Mouse (Mus musculus): ENCODE results near the gene Notch2. TPM values are rescaled to one million over a fixed set of nuclear protein-coding genes. Genes with fewer than 3 reads are reported as not detected.
"Not testable (repeated sequence)": the region's sequence is repeated elsewhere in the genome, so short reads cannot be mapped to it uniquely, and the experiment has no call there.

Gene Notch2
- polyA plus RNA-seq, 1 experiment from 2014 or later, result 21.2 TPM

DNA sequence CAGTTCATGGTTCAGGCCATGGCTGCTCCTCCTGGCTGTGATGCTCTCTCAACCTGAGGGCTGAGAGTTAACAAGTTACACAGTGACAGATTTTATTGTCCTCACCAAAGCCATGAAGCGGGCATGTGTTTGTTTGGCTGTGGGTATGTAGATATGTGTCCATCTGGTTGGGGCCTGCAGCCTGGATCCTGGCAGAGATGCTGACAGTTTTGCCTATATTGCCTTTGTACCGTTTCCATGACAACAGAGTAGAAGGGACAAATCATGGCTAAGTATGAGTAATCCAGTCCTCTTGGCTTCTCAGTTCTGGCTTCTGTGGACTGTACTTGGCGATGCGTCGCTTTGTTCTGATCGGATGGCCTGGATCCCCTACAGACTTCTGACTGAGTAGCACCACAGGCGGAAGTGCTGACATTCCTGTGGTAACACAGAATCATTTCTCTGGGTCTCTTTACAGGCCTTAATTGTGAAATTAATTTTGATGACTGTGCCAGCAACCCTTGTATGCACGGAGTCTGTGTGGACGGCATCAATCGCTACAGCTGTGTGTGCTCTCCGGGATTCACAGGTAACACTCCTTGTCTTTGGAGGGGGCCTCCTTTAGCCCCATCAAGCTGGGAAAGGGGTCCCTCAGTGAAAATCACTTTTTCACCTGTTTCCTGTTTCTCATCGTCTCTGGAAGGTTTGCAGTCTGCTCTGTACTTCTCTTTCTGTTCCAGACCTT, 93.4 kb downstream of the Notch2 start:
- Histone ChIP-seq H3K27me3 (ENCODE audit: poor library complexity, severe bottlenecking) (0 out of 2 replicates have a peak, but pooled peaks cover 7% of the 10 kb centered on the region), H3K4me3 (no peak overlapping the region), H3K36me3 (replicated peaks) (peaks cover 92% of the 10 kb centered on the region), H3K4me1 (peaks cover 44% of the 10 kb centered on the region), H3K9me3 (peaks cover 12% of the 10 kb centered on the region), H3K27ac (peak overlapping the region; percentile 31; the same call in 1 of the 2 replicates)
- WGBS, result 85% methylated on average over 12 of the region's 12 CpGs
- no peak for DNase-seq (ENCODE audit: extremely low spot score, low spot score)

DNA sequence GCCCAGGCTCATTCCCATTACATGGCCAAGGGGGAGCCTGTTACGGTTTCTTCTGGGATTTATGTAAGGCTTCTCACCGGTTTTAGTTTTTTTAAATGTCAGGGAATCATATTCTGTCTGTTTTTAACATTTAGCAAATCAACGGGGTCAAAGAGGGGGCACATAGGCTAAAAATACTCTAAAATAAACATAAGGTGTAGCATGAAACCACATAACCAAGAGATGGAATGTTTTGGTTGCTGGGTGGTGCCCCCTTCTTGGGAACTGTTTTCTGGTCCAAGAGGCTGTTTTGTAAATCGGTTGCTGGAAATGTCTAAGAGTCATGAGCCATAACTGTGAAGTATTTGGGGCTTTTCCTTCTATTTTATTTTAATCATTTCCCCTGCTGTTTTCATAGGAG, 95.1 kb downstream of the Notch2 start:
- WGBS, result 87% methylated on average over 4 of the region's 4 CpGs
- Histone ChIP-seq H3K27me3 (ENCODE audit: poor library complexity, severe bottlenecking) (0 out of 2 replicates have a peak, but pooled peaks cover 7% of the 10 kb centered on the region), H3K9me3 (no peaks in the 10 kb centered on the region), H3K27ac (no peak overlapping the region), H3K4me3 (no peak overlapping the region), H3K4me1 (peaks cover 44% of the 10 kb centered on the region), H3K36me3 (replicated peaks) (peaks cover 92% of the 10 kb centered on the region)
- DNase-seq (ENCODE audit: extremely low spot score, low spot score), result no peak

DNA sequence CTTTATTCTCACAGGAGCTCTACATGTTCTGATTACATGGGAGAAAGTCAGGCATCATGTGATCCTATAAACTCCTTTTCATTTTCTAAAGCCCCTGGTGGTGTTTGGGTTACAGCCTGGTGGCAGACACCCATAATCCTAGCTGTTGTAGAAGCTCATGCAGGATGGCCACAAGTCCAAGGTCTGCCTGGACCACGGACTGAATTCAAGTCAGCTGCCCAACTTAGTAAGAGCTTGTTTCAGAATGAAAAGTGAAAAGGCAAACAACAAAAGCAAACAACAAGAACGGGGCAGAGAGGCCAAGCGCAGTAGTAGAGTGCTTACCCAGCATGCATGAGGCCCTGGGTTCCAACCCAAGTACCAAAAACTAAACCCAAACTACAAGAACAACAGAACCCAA, 95.5 kb downstream of the Notch2 start:
- H3K36me3 ChIP-seq (replicated peaks), result peaks cover 92% of the 10 kb centered on the region
- 91% methylated on average over 3 of the region's 3 CpGs for WGBS
- DNase-seq (ENCODE audit: extremely low spot score, low spot score), result no peak

DNA sequence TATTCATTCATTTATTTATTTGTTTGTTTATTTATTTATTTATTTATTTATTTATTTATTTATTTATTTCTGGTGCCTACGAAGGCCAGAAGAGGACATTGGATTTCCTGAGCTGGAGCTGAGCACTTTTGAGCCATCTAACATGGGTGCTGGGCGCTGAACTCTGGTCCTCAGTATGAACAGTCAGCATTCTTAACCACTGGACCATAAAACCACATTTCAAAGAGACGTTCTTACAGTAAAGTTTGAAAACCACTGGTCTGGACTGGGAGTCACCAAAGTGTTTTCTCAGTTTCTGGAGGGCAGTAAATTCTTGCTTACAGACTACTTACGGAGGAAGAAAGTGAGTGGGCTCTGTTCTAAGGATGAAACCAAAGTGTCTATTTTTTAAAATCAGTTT, 97.3 kb downstream of the Notch2 start:
- H3K4me3 ChIP-seq, result no peak overlapping the region
- H3K27me3 ChIP-seq (ENCODE audit: poor library complexity, severe bottlenecking), result no peaks in the 10 kb centered on the region
- peaks cover 24% of the 10 kb centered on the region for H3K4me1 ChIP-seq
- H3K36me3 ChIP-seq (replicated peaks), result peaks cover 92% of the 10 kb centered on the region
- no peak for DNase-seq (ENCODE audit: extremely low spot score, low spot score)
- 95% methylated on average over 4 of the region's 4 CpGs for WGBS
- H3K27ac ChIP-seq, result no peak overlapping the region
- H3K9me3 ChIP-seq, result no peaks in the 10 kb centered on the region

More for the DNA sequence above, 95.5 kb downstream of the Notch2 start:
- Histone ChIP-seq H3K9me3 (no peaks in the 10 kb centered on the region), H3K27ac (no peak overlapping the region), H3K4me3 (no peak overlapping the region), H3K27me3 (ENCODE audit: poor library complexity, severe bottlenecking) (0 out of 2 replicates have a peak, but pooled peaks cover 7% of the 10 kb centered on the region), H3K4me1 (peaks cover 41% of the 10 kb centered on the region)

DNA sequence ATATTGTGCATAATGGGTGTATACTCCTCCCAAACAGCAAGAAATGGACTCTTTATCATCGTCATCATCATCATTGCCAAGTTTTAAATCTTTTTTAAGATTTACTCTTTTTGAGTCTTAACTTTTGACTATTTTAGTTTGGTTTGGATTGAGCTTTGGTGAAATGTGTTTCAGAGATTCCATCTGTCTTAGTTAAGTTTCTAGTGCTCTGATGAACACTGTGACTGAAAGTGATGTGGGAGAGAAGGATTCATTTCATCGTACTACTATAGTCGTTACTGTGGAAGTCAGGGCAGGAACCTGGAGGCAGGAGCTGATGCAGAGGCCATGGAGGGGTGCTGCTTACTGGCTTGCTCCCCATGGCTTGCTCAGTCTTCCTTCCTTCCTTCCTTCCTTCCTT, 104.9 kb downstream of the Notch2 start:
- DNase-seq (ENCODE audit: extremely low spot score, low spot score), result no peak
- no peak overlapping the region for H3K27ac ChIP-seq
- no peak overlapping the region for H3K4me3 ChIP-seq
- peaks cover 8% of the 10 kb centered on the region for H3K4me1 ChIP-seq
- no peaks in the 10 kb centered on the region for H3K9me3 ChIP-seq
- peaks cover 93% of the 10 kb centered on the region for H3K36me3 ChIP-seq (replicated peaks)
- WGBS, result 96% methylated on average over 3 of the region's 3 CpGs
- no peaks in the 10 kb centered on the region for H3K27me3 ChIP-seq (ENCODE audit: poor library complexity, severe bottlenecking)

DNA sequence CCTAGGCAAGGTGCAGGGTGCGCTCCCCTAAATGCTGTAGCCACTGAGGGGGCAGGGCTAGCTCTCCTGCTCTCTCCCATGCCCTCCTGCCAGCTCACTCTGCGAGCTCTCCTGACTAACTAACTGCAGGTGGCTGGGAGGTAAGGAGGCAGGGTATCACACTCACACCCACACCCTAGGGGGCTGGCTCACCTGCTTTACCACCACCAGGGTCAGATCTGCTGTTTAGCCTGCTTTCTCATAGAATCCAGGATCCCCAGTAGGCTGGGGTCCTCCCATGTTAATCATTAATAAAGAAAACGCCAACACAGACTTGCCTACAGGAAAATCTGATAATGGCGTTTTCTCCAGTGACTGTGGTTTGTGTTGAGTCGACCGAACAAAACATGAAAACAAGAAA, 106.0 kb downstream of the Notch2 start:
- Histone ChIP-seq H3K27ac (no peak overlapping the region), H3K4me1 (peaks cover 8% of the 10 kb centered on the region), H3K9me3 (no peaks in the 10 kb centered on the region), H3K4me3 (no peak overlapping the region), H3K36me3 (replicated peaks) (peaks cover 93% of the 10 kb centered on the region), H3K27me3 (ENCODE audit: poor library complexity, severe bottlenecking) (no peaks in the 10 kb centered on the region)
- no peak for DNase-seq (ENCODE audit: extremely low spot score, low spot score)
- 91% methylated on average over 6 of the region's 6 CpGs for WGBS

DNA sequence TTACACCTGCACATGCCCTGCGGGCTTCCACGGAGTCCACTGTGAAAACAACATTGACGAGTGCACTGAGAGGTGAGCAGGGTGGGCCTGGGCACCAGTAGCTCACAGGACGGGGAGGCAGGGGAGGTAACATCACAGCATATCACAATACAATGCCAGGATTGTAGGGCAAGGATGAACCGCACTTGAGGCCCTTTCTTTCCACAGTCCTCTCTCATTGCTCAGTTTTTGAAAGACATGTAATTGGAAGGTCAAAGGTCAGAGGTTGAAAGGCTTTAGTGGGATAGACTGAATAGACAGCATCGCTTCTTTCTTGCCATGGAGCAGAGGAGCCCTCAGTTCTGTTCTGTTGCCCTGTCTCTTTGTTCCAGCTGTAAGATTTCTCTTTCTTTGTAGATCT, 107.6 kb downstream of the Notch2 start:
- 38% methylated on average over 6 of the region's 6 CpGs for WGBS
- no peak overlapping the region for H3K4me3 ChIP-seq
- peak overlapping the region; percentile 21; the same call in 1 of the 2 replicates for H3K27ac ChIP-seq
- DNase-seq (ENCODE audit: extremely low spot score, low spot score), result no peak
- peaks cover 94% of the 10 kb centered on the region for H3K36me3 ChIP-seq (replicated peaks)
- no peaks in the 10 kb centered on the region for H3K9me3 ChIP-seq
- H3K4me1 ChIP-seq, result peaks cover 8% of the 10 kb centered on the region
- no peaks in the 10 kb centered on the region for H3K27me3 ChIP-seq (ENCODE audit: poor library complexity, severe bottlenecking)

DNA sequence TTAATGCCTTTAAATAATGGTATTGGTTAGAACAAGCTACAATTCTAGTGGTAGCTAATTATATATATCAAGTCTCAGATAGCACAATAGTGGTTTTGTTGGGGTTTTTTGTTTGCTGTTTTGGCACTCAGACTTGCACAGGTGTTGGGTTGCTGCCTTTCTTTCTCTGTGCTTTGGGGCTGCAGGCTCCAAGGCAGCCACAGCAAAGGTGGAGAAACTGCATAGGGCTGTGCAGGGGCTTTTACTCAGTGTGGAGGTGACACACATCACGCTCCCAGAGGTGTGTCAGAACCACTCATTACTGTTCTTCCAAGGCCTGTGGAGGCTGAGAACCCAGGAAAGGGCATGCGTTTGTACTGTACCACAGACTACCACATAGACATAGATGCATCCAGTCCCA, 114.4 kb downstream of the Notch2 start:
- 94% methylated on average over 2 of the region's 2 CpGs for WGBS
- Histone ChIP-seq H3K4me1 (no peaks in the 10 kb centered on the region), H3K27me3 (ENCODE audit: poor library complexity, severe bottlenecking) (no peaks in the 10 kb centered on the region), H3K9me3 (no peaks in the 10 kb centered on the region), H3K27ac (no peak overlapping the region), H3K36me3 (replicated peaks) (peaks cover 96% of the 10 kb centered on the region), H3K4me3 (no peak overlapping the region)
- DNase-seq (ENCODE audit: extremely low spot score, low spot score), result no peak

DNA sequence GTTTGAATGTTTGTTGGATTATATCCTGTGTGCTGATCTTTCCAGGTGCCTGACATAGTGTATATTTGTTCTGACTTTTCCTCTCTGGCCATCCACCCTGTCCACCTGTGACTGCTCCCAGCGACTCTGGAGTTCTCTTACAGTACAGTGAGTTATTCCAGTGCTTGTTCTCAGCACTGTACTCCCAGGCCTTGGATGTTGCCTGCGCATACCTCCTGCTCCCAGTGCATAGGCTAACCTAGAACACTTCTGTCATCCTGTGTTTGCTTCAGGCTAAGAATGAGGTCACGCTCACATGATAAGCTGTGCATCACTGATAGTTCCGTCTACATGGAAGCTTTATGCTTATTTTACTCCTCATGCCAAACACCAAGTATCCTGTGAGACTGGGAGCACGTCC, 115.4 kb downstream of the Notch2 start:
- Histone ChIP-seq H3K4me3 (no peak overlapping the region), H3K27ac (no peak overlapping the region), H3K36me3 (replicated peaks) (peaks cover 96% of the 10 kb centered on the region), H3K4me1 (no peaks in the 10 kb centered on the region), H3K27me3 (ENCODE audit: poor library complexity, severe bottlenecking) (no peaks in the 10 kb centered on the region), H3K9me3 (no peaks in the 10 kb centered on the region)
- DNase-seq (ENCODE audit: extremely low spot score, low spot score), result no peak
- 90% methylated on average over 5 of the region's 5 CpGs for WGBS

DNA sequence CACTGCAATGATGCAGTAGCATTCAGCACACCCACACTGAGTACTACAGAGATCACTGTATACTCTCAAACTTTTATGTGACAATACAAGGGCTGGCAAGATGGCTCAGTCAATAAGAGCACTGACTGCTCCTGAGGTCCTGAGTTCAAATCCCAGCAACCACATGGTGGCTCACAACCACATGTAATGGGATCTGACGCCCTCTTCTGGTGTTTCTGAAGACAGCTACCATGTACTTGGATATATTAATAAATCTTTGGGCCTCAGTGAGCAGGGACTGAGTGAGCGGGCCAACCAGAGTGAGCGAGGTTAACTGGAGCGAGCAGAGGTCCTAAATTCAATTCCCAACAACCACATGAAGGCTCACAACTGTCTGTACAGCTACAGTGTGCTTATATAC, 118.8 kb downstream of the Notch2 start:
- H3K9me3 ChIP-seq; H3K4me1 ChIP-seq; DNase-seq (ENCODE audit: extremely low spot score, low spot score); H3K27me3 ChIP-seq (ENCODE audit: poor library complexity, severe bottlenecking); H3K4me3 ChIP-seq; H3K27ac ChIP-seq: not testable (repeated sequence)
- H3K36me3 ChIP-seq (replicated peaks), result peaks cover 93% of the 10 kb centered on the region
- 93% methylated on average over 4 of the region's 4 CpGs for WGBS

DNA sequence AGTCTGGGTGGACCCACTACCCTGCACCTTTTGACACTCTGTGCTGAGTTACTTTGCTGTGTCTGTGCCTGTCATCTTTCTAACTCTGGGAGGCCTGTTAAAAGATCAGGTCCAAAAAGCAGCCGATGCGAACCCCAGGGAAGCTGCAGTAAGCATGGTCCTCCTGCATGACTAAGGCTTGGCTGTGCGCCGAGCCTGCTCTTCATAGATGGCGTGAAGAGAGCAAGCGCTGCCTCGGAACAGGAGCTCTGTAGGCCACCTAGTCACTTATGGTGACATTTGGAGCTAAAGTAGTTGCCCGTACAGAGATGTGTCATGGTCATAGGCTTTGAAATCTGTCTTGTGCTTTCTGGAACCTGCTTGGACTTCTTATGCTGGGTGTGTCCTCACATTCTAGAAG, 119.3 kb downstream of the Notch2 start:
- 94% methylated on average over 8 of the region's 8 CpGs for WGBS
- no peaks in the 10 kb centered on the region for H3K27me3 ChIP-seq (ENCODE audit: poor library complexity, severe bottlenecking)
- H3K4me1 ChIP-seq, result no peaks in the 10 kb centered on the region
- H3K27ac ChIP-seq, result no peak overlapping the region
- H3K36me3 ChIP-seq (replicated peaks), result peaks cover 93% of the 10 kb centered on the region
- no peak overlapping the region for H3K4me3 ChIP-seq
- H3K9me3 ChIP-seq, result no peaks in the 10 kb centered on the region
- DNase-seq (ENCODE audit: extremely low spot score, low spot score), result no peak

DNA sequence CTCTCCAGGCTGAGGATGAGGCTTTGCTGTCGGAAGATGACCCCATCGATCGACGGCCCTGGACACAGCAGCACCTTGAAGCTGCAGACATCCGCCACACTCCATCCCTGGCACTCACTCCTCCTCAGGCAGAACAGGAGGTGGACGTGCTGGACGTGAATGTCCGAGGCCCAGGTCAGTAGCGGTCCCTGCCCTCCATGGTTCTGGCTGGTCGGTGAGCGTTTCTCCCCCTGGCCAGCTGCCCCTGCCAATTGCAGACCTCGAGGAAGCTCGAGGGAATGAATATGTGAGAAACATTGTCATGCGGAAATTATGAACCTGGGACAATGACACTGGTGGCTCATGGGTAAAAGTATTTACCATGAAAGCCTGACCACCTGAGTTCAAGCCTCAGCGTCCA, 128.1 kb downstream of the Notch2 start:
- no peaks in the 10 kb centered on the region for H3K4me1 ChIP-seq
- no peak overlapping the region for H3K27ac ChIP-seq
- H3K36me3 ChIP-seq (replicated peaks), result peaks cover 100% of the 10 kb centered on the region
- no peak overlapping the region for H3K4me3 ChIP-seq
- H3K9me3 ChIP-seq, result no peaks in the 10 kb centered on the region
- WGBS, result 93% methylated on average over 15 of the region's 15 CpGs
- DNase-seq (ENCODE audit: extremely low spot score, low spot score), result no peak
- H3K27me3 ChIP-seq (ENCODE audit: poor library complexity, severe bottlenecking), result no peaks in the 10 kb centered on the region

DNA sequence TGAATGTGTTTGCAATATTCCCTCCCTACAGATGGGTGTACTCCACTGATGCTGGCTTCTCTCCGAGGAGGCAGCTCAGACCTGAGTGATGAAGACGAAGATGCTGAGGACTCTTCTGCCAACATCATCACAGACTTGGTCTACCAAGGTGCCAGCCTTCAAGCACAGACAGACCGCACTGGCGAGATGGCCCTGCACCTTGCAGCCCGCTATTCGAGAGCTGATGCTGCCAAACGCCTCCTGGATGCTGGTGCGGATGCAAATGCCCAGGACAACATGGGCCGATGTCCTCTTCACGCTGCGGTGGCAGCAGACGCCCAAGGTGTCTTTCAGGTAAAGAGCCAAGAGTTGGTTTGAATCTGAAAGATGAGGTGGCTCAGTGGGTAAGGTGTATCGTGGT, 129.5 kb downstream of the Notch2 start:
- H3K9me3 ChIP-seq, result no peaks in the 10 kb centered on the region
- H3K27me3 ChIP-seq (ENCODE audit: poor library complexity, severe bottlenecking), result no peaks in the 10 kb centered on the region
- peaks cover 100% of the 10 kb centered on the region for H3K36me3 ChIP-seq (replicated peaks)
- H3K4me1 ChIP-seq, result no peaks in the 10 kb centered on the region
- H3K27ac ChIP-seq, result no peak overlapping the region
- no peak for DNase-seq (ENCODE audit: extremely low spot score, low spot score)
- H3K4me3 ChIP-seq, result no peak overlapping the region
- 96% methylated on average over 13 of the region's 13 CpGs for WGBS

All from forebrain, embryonic 10.5 days (tissue).